Mouse (Mus musculus) bone marrow macrophage, adult 2 months (primary cell): Measurements from ENCODE around the gene Pcbp4.

Experiments
- CTCF ChIP-seq: IDR thresholded peaks from 2 replicates; pipeline ENCODE4 v1.5.1; 2012; ENCODE audit warnings: low read depth, mild to moderate bottlenecking, low read length, moderate library complexity
- POLR2A ChIP-seq: IDR thresholded peaks from 2 replicates; pipeline ENCODE4 v1.6.1; 2012; ENCODE audit warnings: mild to moderate bottlenecking, low read depth, low read length, borderline replicate concordance

- TF ChIP-seq CTCF (peak; percentile 26; the same call in 1 of the 2 replicates), POLR2A (no peak)
These were observed 24.3 kb upstream of the Pcbp4 start for GRCm38 (mm10) chr9:106428719-106429220.
